Mouse (Mus musculus) embryonic facial prominence, embryonic 14.5 days (tissue): ENCODE data around the gene Cyp21a1. TPM values are rescaled to one million over a fixed set of nuclear protein-coding genes. Genes with fewer than 3 reads are reported as not detected.
A peak's percentile ranks its signal among the peaks of the same experiment; 100 is the strongest.
"Not testable (repeated sequence)": the region's sequence is repeated elsewhere in the genome, so short reads cannot be mapped to it uniquely, and the experiment has no call there.

Source experiments
- ATAC-seq: fragments of 200-750 bp; cut with Nextera tagmentation; 2 replicates; pipeline ENCODE4 v1.8.0; 2017; ENCODE audit warnings: low read depth, moderate number of reproducible peaks, moderate TSS enrichment
- DNase-seq: peaks from one replicate; pipeline ENCODE4 v3.0.0-alpha.2; 2015; ENCODE audit warnings: low spot score
- H3K27ac ChIP-seq: fragments of 300-500 bp; sonication (generic); replicated peaks from 2 replicates; pipeline ENCODE4 v1.5.1; 2014; ENCODE audit warnings: low read depth, mild to moderate bottlenecking, low read length, moderate library complexity
- H3K27me3 ChIP-seq: fragments of 300-500 bp; sonication (generic); replicated peaks from 2 replicates; pipeline ENCODE4 v1.6.1; 2014; ENCODE audit warnings: low read length; ENCODE audit not compliant: control insufficient read depth, insufficient read depth
- H3K36me3 ChIP-seq: fragments of 300-500 bp; sonication (generic); 2 replicates; pipeline ENCODE4 v1.6.1; 2014; ENCODE audit warnings: low read length, mixed read lengths; ENCODE audit not compliant: control insufficient read depth, insufficient read depth
- H3K4me1 ChIP-seq: fragments of 300-500 bp; sonication (generic); 2 replicates; pipeline ENCODE4 v1.6.1; 2014; ENCODE audit warnings: antibody characterized with exemption, low read length; ENCODE audit not compliant: control insufficient read depth, insufficient read depth
- H3K4me2 ChIP-seq: fragments of 300-500 bp; sonication (generic); 2 replicates; pipeline ENCODE4 v1.6.1; 2014; ENCODE audit warnings: low read depth, mild to moderate bottlenecking, low read length, moderate library complexity, mixed read lengths
- H3K4me3 ChIP-seq: fragments of 300-500 bp; sonication (generic); 2 replicates; pipeline ENCODE4 v1.5.1; 2014; ENCODE audit warnings: low read depth, mild to moderate bottlenecking, low read length
- H3K9ac ChIP-seq: fragments of 300-500 bp; sonication (generic); 2 replicates; pipeline ENCODE4 v1.6.1; 2014; ENCODE audit warnings: low read depth, mild to moderate bottlenecking, low read length, moderate library complexity, mixed read lengths
- H3K9me3 ChIP-seq: fragments of 300-500 bp; sonication (generic); 2 replicates; pipeline ENCODE4 v1.6.1; 2016; ENCODE audit warnings: low read length; ENCODE audit not compliant: control insufficient read depth
- WGBS: fragments of 180-500 bp; shearing (Covaris S2); extraction: QIAGEN DNeasy Blood & Tissue Kit; methylation state at CpG from one replicate; pipeline ENCODE4 v1.1.7; 2014; 5-methylcytosine and 5-hydroxymethylcytosine counted together
- polyA plus RNA-seq: library from polyadenylated mRNA; unstranded; fragments of >200 nt; fragmentation: Nextera tagmentation; extraction: Ambion mirVana; gene quantifications from 2 replicates; pipeline ENCODE4 v1.2.1, GENCODE M21; 2014

The Cyp21a1 gene
- polyA plus RNA-seq, 1 experiment from 2014 or later: not detected

GRCm38 (mm10) chr17:34838785-34839184 is 34.4 kb upstream of the Cyp21a1 start:
- H3K27ac ChIP-seq: no peak overlapping the region
- ATAC-seq (no peak), DNase-seq (no peak)
- H3K4me1 ChIP-seq: peaks cover 15% of the 10 kb centered on the region
- no peaks in the 10 kb centered on the region for H3K27me3 ChIP-seq
- H3K4me2 ChIP-seq: no peak overlapping the region
- peaks cover 71% of the 10 kb centered on the region for H3K36me3 ChIP-seq
- H3K9me3 ChIP-seq: no peaks in the 10 kb centered on the region
- H3K9ac ChIP-seq: no peak overlapping the region
- H3K4me3 ChIP-seq: no peak overlapping the region
- WGBS: 91% methylated on average over 7 of the region's 7 CpGs

- H3K9me3 ChIP-seq: no peaks in the 10 kb centered on the region
- 49% methylated on average over 33 of the region's 43 CpGs for WGBS
- peak overlapping the region; percentile 65 for H3K4me3 ChIP-seq
- peak overlapping the region; percentile 98 for H3K4me2 ChIP-seq
- H3K36me3 ChIP-seq: peaks cover 67% of the 10 kb centered on the region
- peaks cover 15% of the 10 kb centered on the region for H3K4me1 ChIP-seq
- H3K27me3 ChIP-seq: no peaks in the 10 kb centered on the region
- ATAC-seq (peak; percentile 13; the same call in 1 of the 2 replicates), DNase-seq (no peak)
- H3K27ac ChIP-seq: peak overlapping the region; percentile 84
- H3K9ac ChIP-seq: peak overlapping the region; percentile 80
Measured at GRCm38 (mm10) chr17:34837464-34838324, 33.3 kb upstream of the Cyp21a1 start.

- peaks cover 62% of the 10 kb centered on the region for H3K36me3 ChIP-seq
- 0% methylated on average over 33 of the region's 40 CpGs for WGBS
- no peaks in the 10 kb centered on the region for H3K27me3 ChIP-seq
- peak within 1 kb of the TSS; percentile 98 for H3K4me2 ChIP-seq
- DNase-seq: peak; percentile 98
- no peaks in the 10 kb centered on the region for H3K9me3 ChIP-seq
- peaks cover 15% of the 10 kb centered on the region for H3K4me1 ChIP-seq
- H3K4me3 ChIP-seq: peak within 1 kb of the TSS; percentile 65
- peak within 1 kb of the TSS; percentile 80 for H3K9ac ChIP-seq
- peak; percentile 96 for ATAC-seq
- peak within 1 kb of the TSS; percentile 84 for H3K27ac ChIP-seq
Measured at GRCm38 (mm10) chr17:34836856-34837221, 32.5 kb upstream of the Cyp21a1 start, which contains the start of the genes Stk19 and Dxo. TSS of gene Stk19 (minus strand) at chr17:34836945. TSS of gene Dxo (plus strand) at chr17:34837019.

GRCm38 (mm10) chr17:34836155-34836855 is 31.9 kb upstream of the Cyp21a1 start:
- Histone ChIP-seq H3K9ac (peak overlapping the region; percentile 73), H3K36me3 (peaks cover 59% of the 10 kb centered on the region), H3K27me3 (no peaks in the 10 kb centered on the region), H3K9me3 (no peaks in the 10 kb centered on the region), H3K4me3 (peak overlapping the region; percentile 65), H3K4me1 (peaks cover 15% of the 10 kb centered on the region), H3K4me2 (peak overlapping the region; percentile 98), H3K27ac (peak overlapping the region; percentile 84)
- WGBS: 6% methylated on average over 32 of the region's 48 CpGs
- DNase-seq: no peak
- peak; percentile 74 for ATAC-seq

GRCm38 (mm10) chr17:34830776-34831175 is 26.4 kb upstream of the Cyp21a1 start:
- peaks cover 57% of the 10 kb centered on the region for H3K36me3 ChIP-seq
- WGBS: 89% methylated on average over 1 of the region's 1 CpGs
- ATAC-seq: not testable (repeated sequence)

GRCm38 (mm10) chr17:34814818-34815370 is 10.5 kb upstream of the Cyp21a1 start:
- Histone ChIP-seq H3K27ac (no peak overlapping the region), H3K4me3 (no peak overlapping the region), H3K27me3 (no peaks in the 10 kb centered on the region), H3K4me1 (no peaks in the 10 kb centered on the region), H3K4me2 (no peak overlapping the region), H3K9me3 (no peaks in the 10 kb centered on the region), H3K9ac (no peak overlapping the region), H3K36me3 (no peaks in the 10 kb centered on the region)
- ATAC-seq (no peak), DNase-seq (no peak)
- WGBS: 79% methylated on average over 7 of the region's 7 CpGs

More at GRCm38 (mm10) chr17:34830776-34831175, 26.4 kb upstream of the Cyp21a1 start:
- H3K4me3 ChIP-seq, H3K27me3 ChIP-seq, H3K4me1 ChIP-seq, H3K27ac ChIP-seq, H3K9me3 ChIP-seq, H3K4me2 ChIP-seq, H3K9ac ChIP-seq, DNase-seq: not testable (repeated sequence)

- not testable (repeated sequence) for ATAC-seq, DNase-seq, H3K4me3 ChIP-seq, H3K9ac ChIP-seq, H3K4me1 ChIP-seq, H3K36me3 ChIP-seq, H3K27me3 ChIP-seq, H3K4me2 ChIP-seq, H3K27ac ChIP-seq, H3K9me3 ChIP-seq
- WGBS: 67% methylated on average over 12 of the region's 12 CpGs
Measured at GRCm38 (mm10) chr17:34813747-34814146, 9.4 kb upstream of the Cyp21a1 start.

GRCm38 (mm10) chr17:34811275-34811674 is 6.9 kb upstream of the Cyp21a1 start:
- H3K36me3 ChIP-seq: no peaks in the 10 kb centered on the region
- H3K27ac ChIP-seq: no peak overlapping the region
- ATAC-seq: no peak
- H3K4me2 ChIP-seq: no peak overlapping the region
- no peaks in the 10 kb centered on the region for H3K27me3 ChIP-seq
- WGBS: 81% methylated on average over 14 of the region's 15 CpGs
- no peak overlapping the region for H3K4me3 ChIP-seq
- no peaks in the 10 kb centered on the region for H3K4me1 ChIP-seq
- H3K9me3 ChIP-seq: no peaks in the 10 kb centered on the region
- no peak overlapping the region for H3K9ac ChIP-seq
- no peak for DNase-seq
